Mouse (Mus musculus): ENCODE data around the gene Ugt1a7c. TPM values are rescaled to one million over a fixed set of nuclear protein-coding genes. Genes with fewer than 3 reads are reported as not detected.
A peak's percentile ranks its signal among the peaks of the same experiment; 100 is the strongest.

Ugt1a7c gene
- polyA plus RNA-seq, 1 experiment from 2014 or later, result 0.72 TPM

DNA sequence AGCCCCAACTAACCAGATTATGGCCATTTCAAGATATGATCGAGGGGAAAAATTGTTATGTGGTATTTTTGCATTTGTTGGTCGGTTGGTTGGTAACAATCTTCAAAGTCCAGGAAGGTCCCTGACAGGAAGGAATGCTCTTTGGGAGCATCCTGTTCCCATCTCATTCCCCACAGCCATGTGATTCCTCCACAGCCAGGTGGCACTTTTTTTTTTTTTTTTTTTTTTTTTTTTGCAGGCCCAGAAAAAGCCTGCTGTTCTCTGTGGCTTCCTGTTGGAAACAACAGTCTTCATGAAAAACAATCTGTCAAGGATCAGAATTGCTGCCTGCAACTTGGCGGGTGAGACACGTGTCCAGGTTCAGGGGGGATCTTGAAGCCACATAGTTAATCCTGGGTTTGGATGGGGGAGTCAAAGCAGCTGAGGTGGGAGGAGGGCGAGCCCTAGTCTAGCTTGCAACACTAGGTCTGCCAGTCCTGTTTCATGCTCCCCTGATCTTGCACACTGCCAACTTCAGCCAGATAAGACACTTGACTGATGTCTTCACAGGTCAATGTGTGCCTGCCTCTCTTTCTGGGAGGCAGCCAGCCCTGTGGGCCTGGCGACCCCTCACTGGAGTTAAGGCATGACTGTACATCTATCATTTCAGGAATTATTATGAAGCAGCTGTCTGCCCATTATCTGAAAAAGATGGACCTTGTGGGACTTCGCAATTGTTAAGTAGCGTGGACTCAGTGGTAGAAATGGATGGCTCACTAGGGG is 164.2 kb downstream of the Ugt1a7c start:
- Histone ChIP-seq H3K27me3 (ENCODE audit: control insufficient read depth, insufficient read depth, low read length) (no peaks in the 10 kb centered on the region), H3K36me3 (ENCODE audit: control insufficient read depth, insufficient read depth, low read length) (peaks cover 37% of the 10 kb centered on the region), H3K4me1 (replicated peaks; ENCODE audit: control insufficient read depth, insufficient read depth, low read length) (no peaks in the 10 kb centered on the region), H3K9me3 (ENCODE audit: control insufficient read depth, low read length) (peaks cover 54% of the 10 kb centered on the region), H3K9ac (ENCODE audit: low read length) (no peak overlapping the region), H3K4me2 (ENCODE audit: low read depth, low read length, severe bottlenecking) (no peak overlapping the region), H3K27ac (ENCODE audit: low read depth, low read length) (no peak overlapping the region), H3K4me3 (ENCODE audit: low read depth, low read length) (no peak overlapping the region)
- DNase-seq (ENCODE audit: low spot score), result peak; percentile 72
- 0 out of 2 replicates have a peak, but pooled peaks have one; percentile 0 for ATAC-seq (replicated peaks; ENCODE audit: low FRiP score)
- 79% methylated on average over 8 of the region's 8 CpGs for WGBS

GRCm38 (mm10) chr1:88259643-88260024 is 164.8 kb downstream of the Ugt1a7c start:
- Histone ChIP-seq H3K36me3 (ENCODE audit: control insufficient read depth, insufficient read depth, low read length) (peaks cover 43% of the 10 kb centered on the region), H3K27ac (ENCODE audit: low read depth, low read length) (no peak overlapping the region), H3K4me2 (ENCODE audit: low read depth, low read length, severe bottlenecking) (no peak overlapping the region), H3K27me3 (ENCODE audit: control insufficient read depth, insufficient read depth, low read length) (no peaks in the 10 kb centered on the region), H3K4me3 (ENCODE audit: low read depth, low read length) (no peak overlapping the region), H3K9me3 (ENCODE audit: control insufficient read depth, low read length) (peaks cover 48% of the 10 kb centered on the region), H3K9ac (ENCODE audit: low read length) (no peak overlapping the region), H3K4me1 (replicated peaks; ENCODE audit: control insufficient read depth, insufficient read depth, low read length) (no peaks in the 10 kb centered on the region)
- peak; percentile 11; the same call in 1 of the 2 replicates for ATAC-seq (replicated peaks; ENCODE audit: low FRiP score)
- DNase-seq (ENCODE audit: low spot score), result no peak
- WGBS, result 80% methylated on average over 4 of the region's 4 CpGs

DNA sequence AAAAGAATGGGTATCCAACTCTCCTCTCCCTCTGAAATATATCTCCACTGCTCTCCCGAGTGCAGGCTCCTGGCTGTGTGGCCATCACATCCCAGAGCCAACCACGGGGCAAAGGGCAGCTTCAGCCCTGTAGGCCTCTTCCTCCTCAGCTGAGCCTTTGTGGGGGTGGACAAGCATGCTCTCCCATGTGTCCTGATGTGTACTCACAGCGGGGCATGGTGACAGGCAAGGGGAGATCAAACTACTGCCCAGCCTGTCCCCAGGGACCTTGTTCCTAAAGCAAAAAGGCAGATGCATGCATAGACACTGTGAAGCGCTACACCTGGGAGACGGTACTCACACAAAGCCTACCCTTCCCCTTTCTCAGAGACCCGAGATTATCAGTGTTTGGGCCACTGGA is 165.3 kb downstream of the Ugt1a7c start:
- ATAC-seq (replicated peaks; ENCODE audit: low FRiP score), result peak; percentile 17
- peaks cover 48% of the 10 kb centered on the region for H3K36me3 ChIP-seq (ENCODE audit: control insufficient read depth, insufficient read depth, low read length)
- H3K27ac ChIP-seq (ENCODE audit: low read depth, low read length), result no peak overlapping the region
- DNase-seq (ENCODE audit: low spot score), result no peak
- no peak overlapping the region for H3K4me3 ChIP-seq (ENCODE audit: low read depth, low read length)
- no peaks in the 10 kb centered on the region for H3K27me3 ChIP-seq (ENCODE audit: control insufficient read depth, insufficient read depth, low read length)
- no peak overlapping the region for H3K4me2 ChIP-seq (ENCODE audit: low read depth, low read length, severe bottlenecking)
- no peaks in the 10 kb centered on the region for H3K4me1 ChIP-seq (replicated peaks; ENCODE audit: control insufficient read depth, insufficient read depth, low read length)
- WGBS, result 84% methylated on average over 6 of the region's 6 CpGs
- peaks cover 43% of the 10 kb centered on the region for H3K9me3 ChIP-seq (ENCODE audit: control insufficient read depth, low read length)
- H3K9ac ChIP-seq (ENCODE audit: low read length), result no peak overlapping the region

DNA sequence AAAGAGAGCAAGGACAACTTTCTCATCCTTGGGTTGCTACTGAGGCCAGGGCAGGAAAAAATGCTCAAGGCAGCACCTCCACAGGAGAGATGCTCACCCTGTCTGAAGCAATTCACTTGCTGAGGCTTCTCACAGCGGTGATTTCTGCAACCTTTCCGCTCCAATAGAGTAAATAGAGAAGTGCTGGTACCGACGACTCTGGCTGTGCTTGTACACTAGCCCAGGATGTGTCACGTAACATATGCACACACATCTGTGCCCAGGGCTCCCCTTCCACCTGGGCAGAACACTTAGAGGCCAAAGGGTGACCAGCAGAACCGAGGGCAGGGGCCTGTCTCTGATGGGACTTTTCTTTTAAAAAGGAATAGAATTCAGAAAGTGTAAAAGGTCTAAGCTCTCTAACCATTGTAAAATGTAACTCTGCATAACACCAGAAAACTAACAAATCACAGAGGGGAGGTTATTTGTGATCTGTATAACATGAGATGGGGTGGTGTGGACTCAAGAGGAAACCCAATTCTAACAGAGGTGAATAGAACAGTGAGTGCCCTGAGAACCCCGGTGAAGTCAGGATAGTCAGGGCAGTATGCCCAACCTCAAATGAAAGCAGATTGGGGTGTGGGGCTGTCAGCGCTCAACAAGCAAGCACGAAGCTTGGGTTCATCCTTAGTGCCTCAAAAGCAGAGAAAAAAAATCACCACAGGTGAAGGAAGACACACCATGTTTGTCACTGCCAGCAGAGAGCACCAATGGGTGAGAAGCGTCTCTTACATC is 165.9 kb downstream of the Ugt1a7c start:
- DNase-seq (ENCODE audit: low spot score), result no peak
- peaks cover 55% of the 10 kb centered on the region for H3K36me3 ChIP-seq (ENCODE audit: control insufficient read depth, insufficient read depth, low read length)
- no peaks in the 10 kb centered on the region for H3K4me1 ChIP-seq (replicated peaks; ENCODE audit: control insufficient read depth, insufficient read depth, low read length)
- H3K27ac ChIP-seq (ENCODE audit: low read depth, low read length), result no peak overlapping the region
- H3K9ac ChIP-seq (ENCODE audit: low read length), result no peak overlapping the region
- no peak overlapping the region for H3K4me3 ChIP-seq (ENCODE audit: low read depth, low read length)
- peaks cover 38% of the 10 kb centered on the region for H3K9me3 ChIP-seq (ENCODE audit: control insufficient read depth, low read length)
- ATAC-seq (replicated peaks; ENCODE audit: low FRiP score), result no peak
- no peaks in the 10 kb centered on the region for H3K27me3 ChIP-seq (ENCODE audit: control insufficient read depth, insufficient read depth, low read length)
- 84% methylated on average over 10 of the region's 10 CpGs for WGBS
- H3K4me2 ChIP-seq (ENCODE audit: low read depth, low read length, severe bottlenecking), result no peak overlapping the region

DNA sequence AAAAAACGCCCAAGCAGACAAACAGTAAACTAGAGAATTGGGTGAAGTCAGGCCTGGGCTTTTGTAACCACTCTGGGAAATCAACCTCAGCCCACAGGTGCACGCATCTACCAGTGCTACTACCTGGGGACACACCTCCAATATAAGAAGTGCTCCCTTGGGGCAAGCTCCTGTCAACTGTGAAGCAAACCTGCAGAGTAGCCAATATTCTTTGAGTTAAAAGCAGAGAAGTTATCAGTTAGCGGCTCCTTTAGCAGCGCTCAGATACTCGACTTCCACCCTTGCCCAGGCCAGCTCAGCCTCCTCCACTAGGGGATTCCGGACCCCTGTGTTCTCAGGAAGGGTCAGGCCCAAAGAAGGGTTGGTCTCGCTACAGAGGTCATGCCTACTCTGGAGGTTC is 166.8 kb downstream of the Ugt1a7c start:
- Histone ChIP-seq H3K9ac (ENCODE audit: low read length) (no peak overlapping the region), H3K36me3 (ENCODE audit: control insufficient read depth, insufficient read depth, low read length) (peaks cover 64% of the 10 kb centered on the region), H3K4me2 (ENCODE audit: low read depth, low read length, severe bottlenecking) (no peak overlapping the region), H3K9me3 (ENCODE audit: control insufficient read depth, low read length) (peaks cover 30% of the 10 kb centered on the region), H3K4me1 (replicated peaks; ENCODE audit: control insufficient read depth, insufficient read depth, low read length) (no peaks in the 10 kb centered on the region), H3K27ac (ENCODE audit: low read depth, low read length) (no peak overlapping the region), H3K4me3 (ENCODE audit: low read depth, low read length) (no peak overlapping the region), H3K27me3 (ENCODE audit: control insufficient read depth, insufficient read depth, low read length) (no peaks in the 10 kb centered on the region)
- DNase-seq (ENCODE audit: low spot score) (no peak), ATAC-seq (replicated peaks; ENCODE audit: low FRiP score) (no peak)
- whole genome bisulfite sequencing, result 86% methylated on average over 7 of the region's 7 CpGs

DNA sequence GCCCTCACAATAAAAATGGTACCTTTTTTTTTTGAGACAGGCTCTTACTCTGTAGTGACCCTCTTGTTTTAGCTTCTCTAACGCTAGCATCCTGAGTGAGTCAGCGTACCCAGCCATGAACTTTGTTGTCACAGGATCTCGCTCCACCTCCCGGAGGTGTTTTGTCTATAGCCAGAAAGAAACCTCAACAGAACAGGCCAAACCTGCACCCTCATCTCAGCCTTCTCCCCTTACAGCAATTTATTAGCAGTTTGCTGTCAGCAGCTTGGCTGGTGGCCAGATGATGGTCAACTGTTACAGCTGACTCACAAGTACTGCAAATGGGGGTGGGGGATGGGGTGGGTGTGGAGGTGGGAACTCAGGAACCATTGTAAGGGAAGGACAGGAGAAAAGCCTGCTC is 167.4 kb downstream of the Ugt1a7c start:
- Histone ChIP-seq H3K4me3 (ENCODE audit: low read depth, low read length) (no peak overlapping the region), H3K27me3 (ENCODE audit: control insufficient read depth, insufficient read depth, low read length) (no peaks in the 10 kb centered on the region), H3K9ac (ENCODE audit: low read length) (no peak overlapping the region), H3K36me3 (ENCODE audit: control insufficient read depth, insufficient read depth, low read length) (peaks cover 69% of the 10 kb centered on the region), H3K9me3 (ENCODE audit: control insufficient read depth, low read length) (peaks cover 25% of the 10 kb centered on the region), H3K4me2 (ENCODE audit: low read depth, low read length, severe bottlenecking) (no peak overlapping the region), H3K4me1 (replicated peaks; ENCODE audit: control insufficient read depth, insufficient read depth, low read length) (no peaks in the 10 kb centered on the region), H3K27ac (ENCODE audit: low read depth, low read length) (no peak overlapping the region)
- no peak for ATAC-seq (replicated peaks; ENCODE audit: low FRiP score)
- no peak for DNase-seq (ENCODE audit: low spot score)
- WGBS, result 89% methylated on average over 4 of the region's 4 CpGs

DNA sequence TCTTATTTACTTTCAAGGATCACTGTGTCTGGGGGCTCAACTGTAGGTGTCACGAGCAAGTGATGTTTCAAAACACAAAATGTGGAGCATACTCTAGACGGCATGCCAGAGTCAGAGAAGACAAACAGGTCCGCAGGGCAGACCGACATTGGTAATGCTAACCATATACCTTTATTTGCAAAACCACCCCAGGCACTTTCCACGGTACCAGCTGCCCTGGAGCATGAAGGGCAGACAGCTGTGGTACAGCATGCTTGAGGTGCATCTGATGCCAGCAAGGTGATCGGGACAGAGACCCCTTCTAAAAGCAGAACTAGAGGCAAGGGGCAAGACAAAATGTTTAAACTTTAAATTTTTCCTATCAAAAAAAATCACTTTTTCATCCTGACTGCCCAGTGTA is 168.1 kb downstream of the Ugt1a7c start:
- H3K4me2 ChIP-seq (ENCODE audit: low read depth, low read length, severe bottlenecking), result no peak overlapping the region
- WGBS, result 79% methylated on average over 6 of the region's 6 CpGs
- H3K9ac ChIP-seq (ENCODE audit: low read length), result no peak overlapping the region
- H3K27ac ChIP-seq (ENCODE audit: low read depth, low read length), result no peak overlapping the region
- H3K36me3 ChIP-seq (ENCODE audit: control insufficient read depth, insufficient read depth, low read length), result peaks cover 76% of the 10 kb centered on the region
- H3K4me1 ChIP-seq (replicated peaks; ENCODE audit: control insufficient read depth, insufficient read depth, low read length), result no peaks in the 10 kb centered on the region
- DNase-seq (ENCODE audit: low spot score), result no peak
- no peaks in the 10 kb centered on the region for H3K27me3 ChIP-seq (ENCODE audit: control insufficient read depth, insufficient read depth, low read length)
- no peak for ATAC-seq (replicated peaks; ENCODE audit: low FRiP score)
- peaks cover 18% of the 10 kb centered on the region for H3K9me3 ChIP-seq (ENCODE audit: control insufficient read depth, low read length)
- no peak overlapping the region for H3K4me3 ChIP-seq (ENCODE audit: low read depth, low read length)

GRCm38 (mm10) chr1:88263778-88264177 is 168.9 kb downstream of the Ugt1a7c start:
- Histone ChIP-seq H3K4me1 (replicated peaks; ENCODE audit: control insufficient read depth, insufficient read depth, low read length) (no peaks in the 10 kb centered on the region), H3K9me3 (ENCODE audit: control insufficient read depth, low read length) (peaks cover 15% of the 10 kb centered on the region), H3K27me3 (ENCODE audit: control insufficient read depth, insufficient read depth, low read length) (no peaks in the 10 kb centered on the region), H3K4me2 (ENCODE audit: low read depth, low read length, severe bottlenecking) (no peak overlapping the region), H3K27ac (ENCODE audit: low read depth, low read length) (no peak overlapping the region), H3K9ac (ENCODE audit: low read length) (no peak overlapping the region), H3K36me3 (ENCODE audit: control insufficient read depth, insufficient read depth, low read length) (peaks cover 84% of the 10 kb centered on the region), H3K4me3 (ENCODE audit: low read depth, low read length) (no peak overlapping the region)
- no peak for ATAC-seq (replicated peaks; ENCODE audit: low FRiP score)
- DNase-seq (ENCODE audit: low spot score), result no peak
- WGBS, result 90% methylated on average over 5 of the region's 5 CpGs

Measured in forebrain, embryonic 11.5 days (tissue).